Mouse (Mus musculus): ENCODE measurements at regions not wholly inside any gene's neighbourhood (a gene's known extent, or its start where the extent isn't known, plus 50 kb on each side); places are given as distances from the start of the nearest gene placed in this dataset.
A peak's percentile ranks its signal among the peaks of the same experiment; 100 is the strongest.

DNA sequence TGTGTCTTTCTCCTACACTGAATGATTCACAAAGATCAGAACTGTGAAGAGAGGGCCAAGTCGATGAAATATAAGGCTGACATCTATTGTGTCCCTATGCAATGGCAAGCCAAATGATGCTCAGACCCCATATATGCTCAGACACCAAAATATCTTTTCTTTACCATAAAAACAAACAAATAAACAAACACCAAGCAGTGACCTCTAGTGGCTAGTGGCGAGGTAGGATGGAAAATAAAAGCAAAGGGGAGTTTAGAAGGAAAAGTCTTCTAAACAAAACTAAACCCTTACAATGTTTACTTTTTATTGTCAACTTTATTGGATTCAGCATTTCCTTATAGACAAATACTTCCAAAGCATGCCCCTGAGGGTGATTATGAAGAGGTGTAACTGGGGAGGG lies 153.8 kb upstream of the Tnfaip3 start:
- ATAC-seq (no peak), DNase-seq (ENCODE audit: low read depth, low spot score) (no peak)
- CTCF ChIA-PET = interaction anchor here (1.8 kb wide), 1 partner anchor 16 kb away, joined by 8 read pairs; no protein-coding TSS in a partner anchor
- in situ Hi-C loops (cut with MboI; ENCODE audit: low pct_unique_long_range_greater_than_20kb) = no loop called here
- peak; percentile 36 for TF ChIP-seq CTCF (IDR thresholded peaks at IDR 0.05)
- POLR2A ChIA-PET = no interaction called here
- no peaks in the 10 kb centered on the region for H3K27me3 ChIP-seq

- no peaks in the 10 kb centered on the region for H3K27me3 ChIP-seq
- ATAC-seq (no peak), DNase-seq (ENCODE audit: low read depth, low spot score) (no peak)
- CTCF ChIA-PET = interaction anchor here (0.8 to 1.8 kb wide), 3 partner anchors 16 to 152 kb away, joined by 3 to 8 read pairs (median 5); partner anchors contain the start of gene Tnfaip3
- in situ Hi-C loops (cut with MboI; ENCODE audit: low pct_unique_long_range_greater_than_20kb) = no loop called here
- POLR2A ChIA-PET = interaction anchor here (1.1 kb wide), 1 partner anchor 13 kb away, joined by 3 read pairs; no protein-coding TSS in a partner anchor
- TF ChIP-seq CTCF (IDR thresholded peaks at IDR 0.05) = no peak
These were observed 152.9 kb upstream of the Tnfaip3 start for GRCm38 (mm10) chr10:19168362-19168761.

GRCm38 (mm10) chr10:19167641-19168271 lies 152.3 kb upstream of the Tnfaip3 start:
- in situ Hi-C loops (cut with MboI; ENCODE audit: low pct_unique_long_range_greater_than_20kb) = no loop called here
- no peak for TF ChIP-seq CTCF (IDR thresholded peaks at IDR 0.05)
- ATAC-seq (peak; percentile 26), DNase-seq (ENCODE audit: low read depth, low spot score) (no peak)
- H3K27me3 ChIP-seq = no peaks in the 10 kb centered on the region
- ChIA-PET CTCF (interaction anchor here (0.8 to 1.8 kb wide), 3 partner anchors 15 to 152 kb away, joined by 3 to 8 read pairs (median 5); partner anchors contain the start of gene Tnfaip3), POLR2A (interaction anchor here (1.1 kb wide), 1 partner anchor 13 kb away, joined by 3 read pairs; no protein-coding TSS in a partner anchor)

- ChIA-PET CTCF (no interaction called here), POLR2A (no interaction called here)
- in situ Hi-C loops (cut with MboI; ENCODE audit: low pct_unique_long_range_greater_than_20kb) = no loop called here
- TF ChIP-seq CTCF (IDR thresholded peaks at IDR 0.05) = no peak
- DNase-seq (ENCODE audit: low read depth, low spot score) (no peak), ATAC-seq (no peak)
- no peaks in the 10 kb centered on the region for H3K27me3 ChIP-seq
These were observed 151.6 kb upstream of the Tnfaip3 start for GRCm38 (mm10) chr10:19167101-19167500.

DNA sequence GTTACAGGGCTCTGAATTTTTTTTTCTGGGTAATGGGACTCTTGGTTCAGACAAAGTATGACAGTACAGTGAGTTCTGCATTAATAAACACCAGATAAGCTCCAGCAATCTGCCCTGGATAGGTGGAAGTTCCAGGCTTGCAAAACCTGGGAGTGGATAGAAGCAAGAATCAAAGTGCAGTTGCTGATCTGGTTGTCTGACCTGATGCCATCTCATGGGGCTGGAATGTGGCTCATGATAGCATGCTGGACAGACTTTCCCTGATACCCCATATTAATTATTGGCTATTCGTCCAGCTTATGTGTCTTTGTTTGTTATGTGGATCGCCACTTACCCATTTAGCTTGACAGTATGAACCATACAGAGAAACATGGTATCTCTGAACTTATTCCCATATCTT lies 146.6 kb upstream of the Tnfaip3 start:
- no peak for TF ChIP-seq CTCF (IDR thresholded peaks at IDR 0.05)
- in situ Hi-C loops (cut with MboI; ENCODE audit: low pct_unique_long_range_greater_than_20kb) = no loop called here
- POLR2A ChIA-PET = no interaction called here
- ATAC-seq = no peak
- CTCF ChIA-PET = interaction anchor here (1.4 kb wide), 1 partner anchor 23 kb away, joined by 3 read pairs; no protein-coding TSS in a partner anchor
- no peaks in the 10 kb centered on the region for H3K27me3 ChIP-seq
- no peak for DNase-seq (ENCODE audit: low read depth, low spot score)

- TF ChIP-seq CTCF (IDR thresholded peaks at IDR 0.05) = no peak
- ChIA-PET POLR2A (no interaction called here), CTCF (no interaction called here)
- no peaks in the 10 kb centered on the region for H3K27me3 ChIP-seq
- ATAC-seq (no peak), DNase-seq (ENCODE audit: low read depth, low spot score) (no peak)
- in situ Hi-C loops (cut with MboI; ENCODE audit: low pct_unique_long_range_greater_than_20kb) = no loop called here
These were observed 145.7 kb upstream of the Tnfaip3 start for GRCm38 (mm10) chr10:19161149-19161548.

DNA sequence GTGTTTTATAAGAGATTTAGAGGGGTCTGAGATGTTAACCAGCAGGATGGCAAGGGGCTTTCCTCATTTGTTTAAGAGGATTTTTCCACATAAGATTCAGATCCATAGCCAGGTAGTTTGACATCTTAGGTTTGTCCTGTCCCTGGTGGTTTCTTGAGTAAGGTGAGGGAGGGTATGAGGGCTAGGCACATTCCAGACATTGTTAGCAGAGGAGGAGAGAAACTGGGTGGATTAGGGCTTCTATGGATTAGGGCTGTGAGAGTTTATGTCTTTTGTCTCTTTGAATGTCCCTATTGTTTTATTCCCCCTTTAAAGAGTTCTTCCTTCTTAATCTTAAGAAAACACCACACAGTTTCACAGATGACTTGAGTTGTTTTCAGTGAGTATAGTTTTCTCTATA lies 138.6 kb upstream of the Tnfaip3 start:
- in situ Hi-C loops (cut with MboI; ENCODE audit: low pct_unique_long_range_greater_than_20kb) = loop anchor here (10.0 kb wide), 1 partner anchor 139 kb away; the partner anchor contains the start of gene Tnfaip3
- DNase-seq (ENCODE audit: low read depth, low spot score) (no peak), ATAC-seq (no peak)
- ChIA-PET POLR2A (no interaction called here), CTCF (no interaction called here)
- no peak for TF ChIP-seq CTCF (IDR thresholded peaks at IDR 0.05)
- no peaks in the 10 kb centered on the region for H3K27me3 ChIP-seq

DNA sequence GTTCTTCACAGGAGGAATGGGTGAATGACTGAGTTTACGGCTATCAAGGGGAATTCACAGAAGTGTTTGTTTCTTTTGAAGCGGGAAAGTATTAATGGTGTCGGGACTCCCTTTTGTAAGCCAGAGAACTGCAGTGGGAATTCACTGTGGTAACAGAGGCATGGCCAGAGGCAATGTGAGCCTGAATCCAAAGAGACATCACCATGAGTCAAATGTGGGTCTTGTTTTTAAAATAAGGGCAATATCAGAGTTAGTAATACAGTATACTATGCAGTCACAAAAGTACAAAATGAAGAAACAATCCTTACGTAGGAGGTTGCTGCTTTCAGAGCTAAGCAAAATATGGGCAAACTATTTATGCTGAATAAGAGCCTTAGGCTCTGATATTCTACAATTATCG lies 137.3 kb upstream of the Tnfaip3 start:
- in situ Hi-C loops (cut with MboI; ENCODE audit: low pct_unique_long_range_greater_than_20kb) = loop anchor here (10.0 kb wide), 1 partner anchor 138 kb away; the partner anchor contains the start of gene Tnfaip3
- CTCF ChIA-PET = interaction anchor here (1.2 kb wide), 1 partner anchor 15 kb away, joined by 3 read pairs; no protein-coding TSS in a partner anchor
- TF ChIP-seq CTCF (IDR thresholded peaks at IDR 0.05) = no peak
- POLR2A ChIA-PET = no interaction called here
- no peaks in the 10 kb centered on the region for H3K27me3 ChIP-seq
- ATAC-seq (no peak), DNase-seq (ENCODE audit: low read depth, low spot score) (no peak)

- no peaks in the 10 kb centered on the region for H3K27me3 ChIP-seq
- no peak for ATAC-seq
- in situ Hi-C loops (cut with MboI; ENCODE audit: low pct_unique_long_range_greater_than_20kb) = loop anchor here (10.0 kb wide), 1 partner anchor 136 kb away; the partner anchor contains the start of gene Tnfaip3
- ChIA-PET POLR2A (interaction anchor here (0.6 kb wide), 1 partner anchor 23 kb away, joined by 3 read pairs; no protein-coding TSS in a partner anchor), CTCF (interaction anchor here (1.7 to 2.7 kb wide), 2 partner anchors 14 to 35 kb away, joined by 4 to 10 read pairs; no protein-coding TSS in a partner anchor)
- no peak for TF ChIP-seq CTCF (IDR thresholded peaks at IDR 0.05)
- no peak for DNase-seq (ENCODE audit: low read depth, low spot score)
These were observed 135.3 kb upstream of the Tnfaip3 start for GRCm38 (mm10) chr10:19150766-19151165.

GRCm38 (mm10) chr10:19150005-19150404 lies 134.5 kb upstream of the Tnfaip3 start:
- TF ChIP-seq CTCF (IDR thresholded peaks at IDR 0.05) = no peak
- ChIA-PET CTCF (interaction anchor here (1.3 to 2.7 kb wide), 3 partner anchors 15 to 104 kb away, joined by 3 to 10 read pairs (median 4); no protein-coding TSS in a partner anchor), POLR2A (no interaction called here)
- no peak for DNase-seq (ENCODE audit: low read depth, low spot score)
- no peaks in the 10 kb centered on the region for H3K27me3 ChIP-seq
- ATAC-seq = peak; percentile 38
- in situ Hi-C loops (cut with MboI; ENCODE audit: low pct_unique_long_range_greater_than_20kb) = loop anchor here (10.0 kb wide), 1 partner anchor 135 kb away; the partner anchor contains the start of gene Tnfaip3

Measured in Patski (cell line).